Mouse (Mus musculus): Measurements from ENCODE around the gene Camkv. TPM values are rescaled to one million over a fixed set of nuclear protein-coding genes. Genes with fewer than 3 reads are reported as not detected.

The Camkv gene
- total RNA-seq, 1 experiment: 21.5 TPM

DNA sequence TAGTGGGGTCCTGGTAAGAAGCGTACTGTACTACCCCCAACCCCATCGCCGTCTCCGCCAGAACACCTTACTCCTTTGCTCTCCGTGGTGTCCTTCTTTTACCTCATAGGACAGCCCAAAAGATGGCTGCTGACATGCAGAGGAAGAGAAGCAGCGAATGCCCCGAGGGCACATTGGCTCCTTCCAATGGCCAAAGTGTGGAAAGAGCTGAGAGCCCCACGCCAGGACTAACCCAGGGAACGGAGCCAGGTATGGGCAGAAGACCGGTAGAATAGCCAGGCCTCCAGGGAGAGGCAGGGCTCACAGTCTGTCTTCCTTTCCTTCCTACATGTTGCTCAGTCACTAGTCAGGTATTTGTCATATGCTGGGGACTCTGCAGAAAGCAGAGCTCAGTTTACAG lies 36.9 kb upstream of the Camkv start:
- Histone ChIP-seq H3K9me3 (ENCODE audit: control insufficient read depth, insufficient read depth, low read depth, low read length) (no peaks in the 10 kb centered on the region), H3K27ac (ENCODE audit: insufficient read depth, low read depth, low read length, poor library complexity, severe bottlenecking) (no peak overlapping the region), H3K9ac (ENCODE audit: insufficient read depth, low read depth, low read length, poor library complexity, severe bottlenecking) (no peak overlapping the region), H3K4me1 (ENCODE audit: control insufficient read depth in 2 of 2, insufficient read depth in 2 of 2, low read length in 2 of 2, poor library complexity in 1 of 2) (peaks cover 0 to 4% of the 10 kb centered on the region in 2 experiments; a peak in 1 of 4 replicates), H3K4me3 (ENCODE audit: insufficient read depth in 1 of 2, low read depth in 1 of 2, low read length in 2 of 2, poor library complexity in 1 of 2, severe bottlenecking in 1 of 2) (no peak overlapping the region), H3K36me3 (ENCODE audit: control insufficient read depth, insufficient read depth, low read length, poor library complexity, severe bottlenecking) (no peaks in the 10 kb centered on the region)
- no peak for DNase-seq (ENCODE audit: low read depth, low spot score)
- TF ChIP-seq ZC3H11A (IDR thresholded peaks at IDR 0.05; ENCODE audit: borderline replicate concordance, low read depth, low read length) (no peak), MAFK (IDR thresholded peaks at IDR 0.05; ENCODE audit: insufficient read depth, low read depth, low read length) (no peak), ZNF384 (IDR thresholded peaks at IDR 0.05; ENCODE audit: low read depth, low read length) (no peak), CHD2 (IDR thresholded peaks at IDR 0.05; ENCODE audit: low read depth, low read length) (no peak), HCFC1 (IDR thresholded peaks at IDR 0.05; ENCODE audit: borderline replicate concordance, insufficient read depth, low read length) (no peak)
- in situ Hi-C loops (cut with MboI; ENCODE audit: low sequenced_read_pairs in 2 of 2, unreplicated experiment in 2 of 2): no loop called here

GRCm38 (mm10) chr9:107899855-107900254 lies 35.6 kb upstream of the Camkv start:
- H3K9ac ChIP-seq (ENCODE audit: insufficient read depth, low read depth, low read length, poor library complexity, severe bottlenecking): no peak overlapping the region
- no peak overlapping the region for H3K27ac ChIP-seq (ENCODE audit: insufficient read depth, low read depth, low read length, poor library complexity, severe bottlenecking)
- no peaks in the 10 kb centered on the region for H3K9me3 ChIP-seq (ENCODE audit: control insufficient read depth, insufficient read depth, low read depth, low read length)
- DNase-seq (ENCODE audit: low read depth, low spot score): no peak
- no peak overlapping the region for H3K4me3 ChIP-seq (ENCODE audit: insufficient read depth in 1 of 2, low read depth in 1 of 2, low read length in 2 of 2, poor library complexity in 1 of 2, severe bottlenecking in 1 of 2)
- TF ChIP-seq CHD2 (IDR thresholded peaks at IDR 0.05; ENCODE audit: low read depth, low read length) (no peak), HCFC1 (IDR thresholded peaks at IDR 0.05; ENCODE audit: borderline replicate concordance, insufficient read depth, low read length) (no peak), ZC3H11A (IDR thresholded peaks at IDR 0.05; ENCODE audit: borderline replicate concordance, low read depth, low read length) (no peak), MAFK (IDR thresholded peaks at IDR 0.05; ENCODE audit: insufficient read depth, low read depth, low read length) (no peak), ZNF384 (IDR thresholded peaks at IDR 0.05; ENCODE audit: low read depth, low read length) (no peak)
- in situ Hi-C loops (cut with MboI; ENCODE audit: low sequenced_read_pairs in 2 of 2, unreplicated experiment in 2 of 2): loop anchor here in 1 of 2 experiments (5.0 kb wide), 1 partner anchor 167 kb away; no protein-coding TSS in a partner anchor
- peaks cover 0 to 4% of the 10 kb centered on the region in 2 experiments; a peak in 1 of 4 replicates for H3K4me1 ChIP-seq (ENCODE audit: control insufficient read depth in 2 of 2, insufficient read depth in 2 of 2, low read length in 2 of 2, poor library complexity in 1 of 2)
- no peaks in the 10 kb centered on the region for H3K36me3 ChIP-seq (ENCODE audit: control insufficient read depth, insufficient read depth, low read length, poor library complexity, severe bottlenecking)

DNA sequence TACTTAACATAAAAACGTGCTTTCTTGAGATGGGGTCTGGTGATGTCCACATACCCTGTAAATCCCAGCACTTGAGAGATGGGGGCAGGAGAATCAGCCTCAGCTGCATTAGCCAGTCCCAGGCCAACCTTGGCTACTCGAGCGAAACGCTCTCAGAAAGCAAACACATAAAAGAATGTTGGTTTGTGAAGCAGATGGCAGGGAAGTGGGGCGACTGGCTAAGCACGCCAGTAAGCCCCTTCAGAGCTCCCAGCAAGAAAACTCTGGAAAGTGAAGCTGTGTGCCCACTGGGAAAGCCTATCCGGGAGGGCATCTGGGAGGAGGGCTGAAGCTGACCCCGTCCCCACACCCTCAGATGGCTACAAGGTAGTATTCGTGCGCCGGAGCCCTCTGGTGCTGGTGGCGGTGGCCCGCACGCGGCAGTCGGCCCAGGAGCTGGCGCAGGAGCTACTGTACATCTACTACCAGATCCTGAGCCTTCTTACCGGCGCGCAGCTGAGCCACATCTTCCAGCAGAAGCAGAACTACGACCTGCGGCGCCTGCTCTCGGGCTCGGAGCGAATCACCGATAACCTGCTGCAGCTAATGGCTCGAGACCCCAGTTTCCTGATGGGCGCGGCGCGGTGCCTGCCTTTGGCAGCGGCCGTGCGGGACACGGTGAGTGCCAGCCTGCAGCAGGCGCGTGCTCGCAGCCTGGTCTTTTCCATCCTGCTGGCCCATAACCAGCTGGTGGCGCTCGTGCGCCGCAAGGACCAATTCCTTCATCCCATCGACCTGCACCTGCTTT lies 34.4 kb upstream of the Camkv start:
- Histone ChIP-seq H3K9ac (ENCODE audit: insufficient read depth, low read depth, low read length, poor library complexity, severe bottlenecking) (peak overlapping the region; percentile 60), H3K27ac (ENCODE audit: insufficient read depth, low read depth, low read length, poor library complexity, severe bottlenecking) (no peak overlapping the region), H3K4me3 (ENCODE audit: insufficient read depth in 1 of 2, low read depth in 1 of 2, low read length in 2 of 2, poor library complexity in 1 of 2, severe bottlenecking in 1 of 2) (peak overlapping the region; percentile 66 to 68), H3K9me3 (ENCODE audit: control insufficient read depth, insufficient read depth, low read depth, low read length) (no peaks in the 10 kb centered on the region), H3K36me3 (ENCODE audit: control insufficient read depth, insufficient read depth, low read length, poor library complexity, severe bottlenecking) (no peaks in the 10 kb centered on the region), H3K4me1 (ENCODE audit: control insufficient read depth in 2 of 2, insufficient read depth in 2 of 2, low read length in 2 of 2, poor library complexity in 1 of 2) (peaks cover 0 to 4% of the 10 kb centered on the region in 2 experiments; a peak in 1 of 4 replicates)
- in situ Hi-C loops (cut with MboI; ENCODE audit: low sequenced_read_pairs in 2 of 2, unreplicated experiment in 2 of 2): loop anchor here in 1 of 2 experiments (5.0 kb wide), 1 partner anchor 166 kb away; no protein-coding TSS in a partner anchor
- peak; percentile 88 for DNase-seq (ENCODE audit: low read depth, low spot score)
- TF ChIP-seq MAFK (IDR thresholded peaks at IDR 0.05; ENCODE audit: insufficient read depth, low read depth, low read length): no peak
- TF ChIP-seq ZC3H11A (IDR thresholded peaks at IDR 0.05; ENCODE audit: borderline replicate concordance, low read depth, low read length): 0 out of 2 replicates have a peak, but pooled peaks have one; percentile 25

DNA sequence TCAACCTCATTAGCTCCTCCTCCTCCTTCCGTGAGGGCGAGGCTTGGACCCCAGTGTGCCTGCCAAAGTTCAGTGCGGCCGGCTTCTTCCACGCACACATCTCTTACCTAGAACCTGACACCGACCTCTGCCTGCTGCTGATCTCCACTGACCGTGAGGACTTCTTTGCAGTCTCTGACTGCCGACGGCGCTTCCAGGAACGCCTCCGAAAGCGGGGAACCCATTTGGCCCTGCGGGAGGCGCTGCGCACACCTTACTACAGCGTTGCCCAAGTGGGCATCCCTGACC lies 33.9 kb upstream of the Camkv start:
- peak overlapping the region; percentile 45 to 68; a peak in 3 of 4 replicates for H3K4me3 ChIP-seq (ENCODE audit: insufficient read depth in 1 of 2, low read depth in 1 of 2, low read length in 2 of 2, poor library complexity in 1 of 2, severe bottlenecking in 1 of 2)
- no peak overlapping the region for H3K27ac ChIP-seq (ENCODE audit: insufficient read depth, low read depth, low read length, poor library complexity, severe bottlenecking)
- H3K9ac ChIP-seq (ENCODE audit: insufficient read depth, low read depth, low read length, poor library complexity, severe bottlenecking): peak overlapping the region; percentile 37; the same call in 1 of the 2 replicates
- no peaks in the 10 kb centered on the region for H3K9me3 ChIP-seq (ENCODE audit: control insufficient read depth, insufficient read depth, low read depth, low read length)
- H3K4me1 ChIP-seq (ENCODE audit: control insufficient read depth in 2 of 2, insufficient read depth in 2 of 2, low read length in 2 of 2, poor library complexity in 1 of 2): peaks cover 0 to 8% of the 10 kb centered on the region in 2 experiments; a peak in 2 of 4 replicates
- in situ Hi-C loops (cut with MboI; ENCODE audit: low sequenced_read_pairs in 2 of 2, unreplicated experiment in 2 of 2): loop anchor here in 1 of 2 experiments (5.0 kb wide), 1 partner anchor 166 kb away; no protein-coding TSS in a partner anchor
- no peak for DNase-seq (ENCODE audit: low read depth, low spot score)
- H3K36me3 ChIP-seq (ENCODE audit: control insufficient read depth, insufficient read depth, low read length, poor library complexity, severe bottlenecking): no peaks in the 10 kb centered on the region
- TF ChIP-seq MAFK (IDR thresholded peaks at IDR 0.05; ENCODE audit: insufficient read depth, low read depth, low read length) (no peak), ZC3H11A (IDR thresholded peaks at IDR 0.05; ENCODE audit: borderline replicate concordance, low read depth, low read length) (no peak), CHD2 (IDR thresholded peaks at IDR 0.05; ENCODE audit: low read depth, low read length) (no peak), ZNF384 (IDR thresholded peaks at IDR 0.05; ENCODE audit: low read depth, low read length) (no peak), HCFC1 (IDR thresholded peaks at IDR 0.05; ENCODE audit: borderline replicate concordance, insufficient read depth, low read length) (no peak)
